Mouse (Mus musculus) heart, adult 2 months (tissue): ENCODE measurements around the gene Cd38. TPM values are rescaled to one million over a fixed set of nuclear protein-coding genes. Genes with fewer than 3 reads are reported as not detected.
"Not testable (repeated sequence)": the region's sequence is repeated elsewhere in the genome, so short reads cannot be mapped to it uniquely, and the experiment has no call there.

Source experiments
- DNase-seq, 2 experiments: peaks; one replicate each; pipeline ENCODE4 v3.0.0; 2021
- H3K27ac ChIP-seq: fragments of 200-600 bp; 2 replicates; pipeline ENCODE4 v1.8.1; 2022
- H3K27me3 ChIP-seq: fragments of 200-500 bp; 2 replicates; pipeline ENCODE4 v1.6.1; 2012; ENCODE audit warnings: mild to moderate bottlenecking, low read length, inconsistent platforms, mixed read lengths; ENCODE audit not compliant: control insufficient read depth, insufficient read depth
- H3K36me3 ChIP-seq: fragments of 200-500 bp; 2 replicates; pipeline ENCODE4 v1.6.1; 2012; ENCODE audit warnings: low read length, inconsistent platforms; ENCODE audit not compliant: control insufficient read depth, insufficient read depth
- H3K4me1 ChIP-seq: fragments of 200-500 bp; 2 replicates; pipeline ENCODE4 v1.6.1; 2011; ENCODE audit warnings: low read length; ENCODE audit not compliant: control insufficient read depth, insufficient read depth
- H3K4me3 ChIP-seq: fragments of 200-600 bp; 2 replicates; pipeline ENCODE4 v1.8.1; 2022
- H3K79me2 ChIP-seq: fragments of 200-500 bp; replicated peaks from 2 replicates; pipeline ENCODE4 v1.6.1; 2012; ENCODE audit warnings: mild to moderate bottlenecking, inconsistent platforms, low read length, moderate library complexity, mixed read lengths; ENCODE audit not compliant: control insufficient read depth, insufficient read depth
- H3K9ac ChIP-seq: fragments of 200-500 bp; 2 replicates; pipeline ENCODE4 v1.6.1; 2012; ENCODE audit warnings: low read depth, mild to moderate bottlenecking, control low read depth, inconsistent platforms, low read length, mixed read lengths
- CTCF ChIP-seq: fragments of 200-600 bp; IDR thresholded peaks from 2 replicates; pipeline ENCODE4 v1.8.1; 2022; ENCODE audit warnings: antibody characterized with exemption, mild to moderate bottlenecking, moderate library complexity
- EP300 ChIP-seq: fragments of 200-500 bp; IDR thresholded peaks from 2 replicates; pipeline ENCODE4 v1.6.1; 2011; ENCODE audit warnings: low read depth, low read length, control low read depth; ENCODE audit not compliant: insufficient read depth
- POLR2A ChIP-seq: fragments of 200-500 bp; IDR thresholded peaks from 2 replicates; pipeline ENCODE4 v1.6.1; 2011; ENCODE audit warnings: mild to moderate bottlenecking, low read depth, low read length, control low read depth; ENCODE audit not compliant: insufficient read depth
- WGBS: fragments of 180-500 bp; shearing (Covaris S2); methylation state at CpG from one replicate; pipeline ENCODE4 v1.1.7; 2018; 5-methylcytosine and 5-hydroxymethylcytosine counted together
- intact Hi-C: fragments of 180-260 bp; cut with DNase I; formaldehyde crosslinking; loops from one replicate; pipeline ENCODE4 v1.15.1; 2025
- polyA plus RNA-seq: library from polyadenylated mRNA; depleted of rRNA; stranded (reverse); fragments of >200 nt; gene quantifications from 2 replicates; pipeline ENCODE4 v1.2.3, GENCODE M21; 2012
- total RNA-seq, 2 experiments: library from RNA; stranded (reverse); gene quantifications; 2 replicates each; pipeline ENCODE4 v1.2.3; 2021

The Cd38 gene
- total and polyA plus RNA-seq, 3 experiments = 7.3 to 8.6 (median 7.5) TPM

DNA sequence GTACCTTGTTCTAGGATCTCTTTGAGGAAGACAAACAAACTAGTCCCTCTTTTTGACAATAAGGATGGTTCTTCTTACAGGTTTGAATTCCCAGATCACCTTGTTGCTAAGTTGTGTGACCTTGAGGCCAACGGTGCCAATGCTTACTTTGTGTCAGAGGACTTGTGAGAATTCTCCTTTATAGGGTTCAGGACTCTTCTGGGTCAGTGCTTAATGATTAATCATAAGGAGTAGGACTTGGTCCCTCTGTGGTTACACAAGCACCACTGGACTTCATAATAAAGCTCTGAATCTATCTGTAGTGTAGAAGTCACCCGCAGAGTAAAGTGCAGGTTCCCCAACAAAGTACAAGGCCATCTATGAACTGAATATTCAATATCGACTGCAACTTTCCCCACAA is 36.3 kb downstream of the Cd38 start:
- TF ChIP-seq CTCF (no peak), EP300 (no peak), POLR2A (no peak)
- no peak overlapping the region for H3K27ac ChIP-seq
- no peaks in the 10 kb centered on the region for H3K27me3 ChIP-seq
- no peak overlapping the region for H3K9ac ChIP-seq
- H3K4me3 ChIP-seq = no peak overlapping the region
- no peaks in the 10 kb centered on the region for H3K36me3 ChIP-seq
- no peaks in the 10 kb centered on the region for H3K79me2 ChIP-seq
- DNase-seq = no peak
- intact Hi-C loops = no loop called here
- H3K4me1 ChIP-seq = no peaks in the 10 kb centered on the region
- WGBS = 90% methylated on average over 3 of the region's 3 CpGs

DNA sequence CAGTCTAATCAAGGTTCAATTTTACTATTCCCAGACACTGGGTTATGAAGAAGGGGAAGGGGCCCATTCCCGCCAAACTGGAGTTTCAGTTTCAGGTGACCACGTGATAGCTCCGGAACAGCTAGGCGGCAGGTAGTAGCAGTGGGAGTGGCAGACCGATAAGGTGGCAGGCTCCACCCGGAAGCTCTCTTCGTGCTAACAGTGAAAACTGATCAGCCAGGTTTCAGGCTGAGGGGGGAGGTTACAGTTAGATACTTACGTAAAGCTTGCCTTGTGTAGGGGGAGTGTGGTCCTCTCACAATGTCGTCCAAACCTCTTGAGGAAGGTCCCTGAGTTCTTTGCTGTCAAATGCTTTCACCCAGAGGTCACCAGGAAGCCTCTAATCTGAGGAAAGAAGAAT is 40.9 kb downstream of the Cd38 start:
- Histone ChIP-seq H3K79me2 (no peaks in the 10 kb centered on the region), H3K4me3 (no peak overlapping the region), H3K27me3 (no peaks in the 10 kb centered on the region), H3K4me1 (no peaks in the 10 kb centered on the region), H3K27ac (no peak overlapping the region), H3K9ac (no peak overlapping the region), H3K36me3 (no peaks in the 10 kb centered on the region)
- intact Hi-C loops = no loop called here
- no peak for DNase-seq
- 58% methylated on average over 9 of the region's 9 CpGs for WGBS
- TF ChIP-seq POLR2A (no peak), EP300 (no peak), CTCF (no peak)

DNA sequence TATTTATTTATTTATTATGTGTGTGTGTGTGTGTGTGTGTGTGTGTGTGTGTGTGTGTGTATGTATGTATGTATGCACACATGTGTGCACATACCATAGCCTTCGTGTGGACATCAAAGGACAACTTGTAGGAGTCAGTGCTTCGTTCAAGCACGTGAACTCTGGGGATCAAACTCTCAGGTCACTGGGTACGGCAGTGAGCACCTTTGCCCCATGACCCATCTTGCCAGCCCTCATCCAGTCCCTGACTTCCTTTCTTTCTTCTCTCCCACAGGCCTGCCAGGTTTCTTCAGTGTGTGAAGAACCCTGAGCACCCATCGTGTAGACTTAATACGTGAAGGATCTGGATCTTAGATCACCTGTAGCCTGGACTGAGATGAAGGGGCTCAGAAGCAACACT is 41.7 kb downstream of the Cd38 start:
- intact Hi-C loops = no loop called here
- Histone ChIP-seq H3K4me1 (no peaks in the 10 kb centered on the region), H3K79me2 (no peaks in the 10 kb centered on the region), H3K4me3 (no peak overlapping the region), H3K27ac (no peak overlapping the region), H3K36me3 (no peaks in the 10 kb centered on the region), H3K9ac (no peak overlapping the region), H3K27me3 (no peaks in the 10 kb centered on the region)
- WGBS = 96% methylated on average over 6 of the region's 6 CpGs
- DNase-seq = no peak
- TF ChIP-seq EP300 (no peak), CTCF (no peak), POLR2A (no peak)

DNA sequence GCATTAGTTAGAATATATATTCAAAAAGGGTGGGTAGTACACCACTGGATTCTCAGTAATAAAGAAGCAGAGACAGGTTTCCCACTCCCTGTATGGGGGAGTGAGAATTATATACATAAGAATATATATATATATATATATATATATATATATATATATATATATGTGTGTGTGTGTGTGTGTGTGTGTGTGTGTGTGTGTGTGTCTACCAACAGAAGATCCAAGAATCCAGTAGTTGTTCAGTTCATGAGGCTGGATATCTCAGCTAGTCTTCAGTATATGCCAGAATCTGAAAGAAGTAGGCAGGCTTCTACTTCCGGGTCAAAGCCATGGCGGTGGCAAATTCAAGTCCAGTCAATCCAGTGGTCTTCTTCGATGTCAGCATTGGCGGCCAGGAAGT is 44.5 kb downstream of the Cd38 start, which contains the start of gene Gm7879:
TSS of gene Gm7879 (plus strand) at position 301 of the 400 bp plus-strand sequence.
- intact Hi-C loops, H3K27me3 ChIP-seq, H3K4me3 ChIP-seq, H3K9ac ChIP-seq, H3K36me3 ChIP-seq, H3K79me2 ChIP-seq, H3K27ac ChIP-seq, H3K4me1 ChIP-seq, DNase-seq: not testable (repeated sequence)
- 98% methylated on average over 4 of the region's 4 CpGs for WGBS

DNA sequence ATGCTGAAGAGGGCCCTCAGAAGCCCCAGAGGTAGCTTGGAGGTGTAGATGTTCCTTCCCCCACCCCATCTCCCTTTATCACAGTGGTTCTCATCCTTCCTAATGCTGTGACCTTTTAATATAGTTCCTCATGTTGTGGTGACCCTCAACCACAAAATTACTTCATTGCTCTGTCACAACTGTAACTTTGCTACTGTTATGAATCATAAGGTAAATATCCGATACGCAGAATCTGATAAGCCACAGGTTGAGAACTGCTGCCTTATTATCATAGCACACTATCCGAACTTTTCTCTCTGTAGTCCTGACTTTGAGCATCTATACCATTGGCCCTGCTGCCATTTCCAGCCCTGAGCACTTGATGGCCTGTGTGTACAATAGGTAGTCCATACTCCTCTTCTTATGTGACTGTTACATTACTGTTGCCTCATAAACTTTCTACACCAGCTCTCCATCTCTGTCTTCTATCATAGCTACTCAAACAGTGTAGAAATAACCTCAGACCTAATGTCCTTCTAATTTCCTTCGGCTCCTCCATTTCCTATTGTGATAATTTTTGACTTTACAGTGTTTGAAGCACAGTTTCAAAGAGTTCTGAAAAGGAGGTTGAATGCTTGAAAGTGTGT is 47.0 kb downstream of the Cd38 start:
- intact Hi-C loops = no loop called here
- no peak for DNase-seq
- no peaks in the 10 kb centered on the region for H3K27me3 ChIP-seq
- WGBS = 77% methylated on average over 4 of the region's 4 CpGs
- no peaks in the 10 kb centered on the region for H3K36me3 ChIP-seq
- no peaks in the 10 kb centered on the region for H3K4me1 ChIP-seq
- no peak overlapping the region for H3K27ac ChIP-seq
- H3K9ac ChIP-seq = no peak overlapping the region
- TF ChIP-seq CTCF (no peak), EP300 (no peak)
- no peak overlapping the region for H3K4me3 ChIP-seq
- H3K79me2 ChIP-seq = no peaks in the 10 kb centered on the region

DNA sequence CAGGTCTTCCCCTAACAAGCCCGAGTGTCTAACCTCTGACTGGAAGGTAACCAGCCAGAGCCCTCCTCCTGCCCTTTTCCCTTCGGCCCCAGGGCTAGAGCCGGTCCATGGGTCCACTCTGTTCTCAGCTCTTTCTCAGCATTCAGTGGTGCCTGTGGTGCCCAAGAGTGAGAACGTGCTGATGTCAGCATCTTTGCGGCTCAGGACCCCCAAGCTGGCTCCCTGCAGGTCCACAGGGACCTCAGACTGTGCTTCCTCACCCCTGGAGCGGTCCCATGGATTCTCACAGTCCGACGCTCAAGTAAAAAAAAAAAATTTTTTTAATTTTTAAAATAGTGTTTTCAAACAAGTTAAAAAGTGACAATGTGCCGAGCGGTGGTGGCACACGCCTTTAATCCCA is 53.5 kb downstream of the Cd38 start:
- no peak for DNase-seq
- Histone ChIP-seq H3K36me3 (no peaks in the 10 kb centered on the region), H3K4me1 (no peaks in the 10 kb centered on the region), H3K27me3 (no peaks in the 10 kb centered on the region), H3K27ac (no peak overlapping the region), H3K79me2 (no peaks in the 10 kb centered on the region), H3K4me3 (no peak overlapping the region), H3K9ac (no peak overlapping the region)
- intact Hi-C loops = loop anchor here (2.0 kb wide), 1 partner anchor 69 kb away; no protein-coding TSS in a partner anchor
- TF ChIP-seq POLR2A (no peak), CTCF (no peak), EP300 (no peak)
- WGBS = 86% methylated on average over 11 of the region's 11 CpGs
